Mouse (Mus musculus) E14TG2a.4 (cell line): ENCODE data around the gene Plpp2.

Source experiments
- H3K27me3 ChIP-seq: 2 replicates; pipeline ENCODE4 v1.6.1; 2014; ENCODE audit warnings: low read length, control low read depth; ENCODE audit not compliant: insufficient read depth
- H3K36me3 ChIP-seq: 2 replicates; pipeline ENCODE4 v1.6.1; 2014; ENCODE audit warnings: low read length, control low read depth; ENCODE audit not compliant: insufficient read depth
- H3K4me1 ChIP-seq: replicated peaks from 2 replicates; pipeline ENCODE4 v1.6.1; 2014; ENCODE audit warnings: low read depth, low read length, control low read depth
- H3K4me3 ChIP-seq: replicated peaks from 2 replicates; pipeline ENCODE4 v1.5.1; 2014; ENCODE audit warnings: mild to moderate bottlenecking, low read length
- H3K9me3 ChIP-seq: 2 replicates; pipeline ENCODE4 v1.6.1; 2014; ENCODE audit warnings: low read length, control low read depth
- CTCF ChIP-seq: conservative IDR thresholded peaks from 2 replicates; pipeline ENCODE4 v1.5.1; 2014; ENCODE audit warnings: low read length
- NANOG ChIP-seq: IDR thresholded peaks from 2 replicates; pipeline ENCODE4 v1.6.1; 2014; ENCODE audit warnings: borderline replicate concordance, low read length, mixed read lengths
- POU5F1 ChIP-seq: IDR thresholded peaks from 2 replicates; pipeline ENCODE4 v1.6.1; 2014; ENCODE audit warnings: low read length, borderline replicate concordance

Plpp2 gene

DNA sequence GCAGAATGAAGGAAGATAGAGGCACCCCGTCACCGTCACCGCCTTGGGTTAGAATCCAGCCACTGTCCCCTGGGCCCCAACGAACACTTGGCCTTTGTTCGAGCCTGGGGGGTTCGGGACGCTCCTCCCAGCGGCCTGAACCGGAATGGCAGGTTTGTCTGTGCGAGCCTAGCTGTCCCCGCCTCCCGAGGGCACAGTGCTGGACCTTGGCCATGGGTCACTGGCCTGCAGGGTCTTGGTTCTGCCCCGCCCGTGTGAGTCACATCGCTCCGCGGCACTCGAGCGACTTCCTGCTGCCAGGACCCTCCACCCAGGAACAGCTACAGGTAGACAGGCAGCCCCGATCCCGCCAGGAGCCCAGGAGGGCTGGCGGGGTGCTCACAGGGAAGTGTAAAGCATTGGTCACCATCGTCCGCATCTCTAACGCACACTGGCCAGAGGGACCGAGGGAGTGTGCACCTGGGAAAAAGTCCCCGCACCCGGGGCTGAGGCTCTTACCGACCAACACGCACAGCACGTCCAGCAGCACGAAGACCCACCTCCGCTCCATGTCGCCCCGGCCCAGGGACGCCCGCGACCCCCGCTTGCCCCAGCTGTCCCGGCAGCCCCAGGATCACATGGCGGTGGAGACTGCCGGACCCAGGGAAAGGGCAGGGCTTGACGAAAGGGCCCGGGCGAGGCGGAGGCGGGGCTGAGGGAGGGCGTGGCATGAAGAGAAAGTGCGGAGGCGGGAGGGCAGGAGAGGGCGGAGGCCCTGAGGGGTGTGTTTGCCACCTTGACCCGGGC is at the start of gene Plpp2:
Gene Plpp2 (minus strand): TSS at position 671 of the 786 bp plus-strand sequence.
- TF ChIP-seq NANOG (no peak), CTCF (peak; percentile 45)
- Histone ChIP-seq H3K36me3 (peaks cover 20% of the 10 kb centered on the region), H3K27me3 (peaks cover 43% of the 10 kb centered on the region), H3K9me3 (no peaks in the 10 kb centered on the region), H3K4me1 (peaks cover 40% of the 10 kb centered on the region), H3K4me3 (peak within 1 kb of the TSS; percentile 90)

DNA sequence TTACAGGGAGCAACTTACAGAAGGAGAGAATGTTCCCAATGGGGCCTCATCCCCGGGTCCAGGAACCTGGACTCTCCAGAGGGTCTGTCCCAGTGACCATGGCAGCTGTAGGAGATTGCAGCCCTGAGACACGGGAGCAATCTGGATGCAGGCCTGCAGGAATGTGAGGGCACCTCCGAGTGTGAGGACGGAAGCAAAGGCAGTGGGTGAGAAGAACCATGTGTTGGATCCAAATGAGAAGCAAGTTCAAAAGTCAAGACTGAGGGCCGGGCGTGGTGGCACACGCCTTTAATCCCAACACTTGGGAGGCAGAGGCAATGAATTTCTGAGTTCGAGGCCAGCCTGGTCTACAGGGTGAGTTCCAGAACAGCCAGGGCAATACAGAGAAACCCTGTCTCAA is 47.9 kb upstream of the Plpp2 start:
- H3K4me3 ChIP-seq = no peak overlapping the region
- H3K36me3 ChIP-seq = no peaks in the 10 kb centered on the region
- TF ChIP-seq NANOG (no peak), POU5F1 (no peak), CTCF (no peak)

DNA sequence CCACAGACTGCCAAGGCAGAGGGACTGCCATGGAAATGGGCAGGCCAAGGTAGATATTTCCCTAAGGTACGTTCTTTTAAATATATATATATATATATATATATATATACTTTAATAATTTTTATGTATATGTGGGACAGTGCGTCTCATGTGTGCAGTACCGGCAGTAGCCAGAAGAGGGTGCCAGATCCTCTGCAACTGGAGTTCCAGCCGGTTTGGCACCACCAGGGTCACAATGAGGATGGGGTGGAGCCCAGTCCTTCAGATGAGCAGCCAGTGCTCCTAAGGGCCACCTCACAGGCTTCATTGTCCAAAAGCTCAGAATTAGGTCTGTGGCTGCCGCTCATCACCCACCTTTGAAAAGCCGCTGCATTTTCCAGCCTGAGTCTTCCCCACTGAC is 47.2 kb upstream of the Plpp2 start:
- no peaks in the 10 kb centered on the region for H3K9me3 ChIP-seq
- TF ChIP-seq CTCF (peak; percentile 58), POU5F1 (no peak), NANOG (no peak)
- H3K27me3 ChIP-seq = peaks cover 32% of the 10 kb centered on the region

More for the DNA sequence above, 47.9 kb upstream of the Plpp2 start:
- H3K27me3 ChIP-seq = peaks cover 37% of the 10 kb centered on the region
- no peaks in the 10 kb centered on the region for H3K9me3 ChIP-seq
- H3K4me1 ChIP-seq = peaks cover 40% of the 10 kb centered on the region

DNA sequence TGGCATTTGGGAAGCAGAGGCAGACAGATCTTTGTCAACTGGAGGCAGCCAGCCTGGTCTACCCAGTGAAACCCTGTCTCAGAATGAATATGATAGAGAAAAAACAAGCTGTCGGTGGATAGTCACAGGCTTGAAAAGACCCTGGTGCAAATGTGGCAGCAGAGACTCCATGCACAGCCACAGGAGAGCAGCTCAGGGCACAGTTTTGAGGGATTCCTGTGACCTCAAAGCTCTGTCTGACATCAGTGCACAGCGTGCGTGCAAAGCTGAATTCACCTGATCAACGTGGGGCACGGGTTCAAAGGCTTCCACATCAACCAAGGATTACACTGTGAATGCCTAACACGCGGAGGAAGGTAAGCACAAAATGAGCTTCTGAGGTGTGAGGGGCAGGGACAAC is 46.8 kb upstream of the Plpp2 start:
- no peak for TF ChIP-seq NANOG
- TF ChIP-seq CTCF = no peak
- TF ChIP-seq POU5F1 = no peak
- Histone ChIP-seq H3K9me3 (no peaks in the 10 kb centered on the region), H3K36me3 (no peaks in the 10 kb centered on the region)

More for the DNA sequence above, 47.2 kb upstream of the Plpp2 start:
- H3K4me3 ChIP-seq = no peak overlapping the region
- H3K4me1 ChIP-seq = peaks cover 40% of the 10 kb centered on the region
- H3K36me3 ChIP-seq = no peaks in the 10 kb centered on the region

DNA sequence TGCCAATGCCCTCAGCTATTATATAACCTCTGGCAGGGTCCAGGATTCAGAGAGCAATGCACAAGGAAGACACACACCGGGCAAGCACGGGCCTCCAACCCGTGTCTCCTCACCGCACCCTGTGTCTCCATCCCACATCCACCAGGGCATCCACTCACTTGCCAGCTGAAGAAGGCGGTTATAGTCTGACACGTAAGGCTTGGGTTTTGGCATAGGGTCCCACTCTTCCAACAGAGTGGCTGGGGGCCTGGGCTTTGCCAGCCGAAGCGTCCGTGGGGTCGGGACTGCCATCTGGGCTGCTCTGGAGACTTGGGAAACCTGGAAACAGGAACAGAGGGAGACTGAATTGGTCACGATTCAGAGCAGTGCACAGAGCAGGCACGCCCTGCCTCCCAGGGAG is 46.2 kb upstream of the Plpp2 start:
- peak overlapping the region; percentile 56 for H3K4me3 ChIP-seq
- no peaks in the 10 kb centered on the region for H3K36me3 ChIP-seq
- H3K4me1 ChIP-seq = peaks cover 47% of the 10 kb centered on the region
- peaks cover 25% of the 10 kb centered on the region for H3K27me3 ChIP-seq
- no peak for TF ChIP-seq POU5F1
- TF ChIP-seq NANOG = no peak
- TF ChIP-seq CTCF = no peak
- H3K9me3 ChIP-seq = no peaks in the 10 kb centered on the region

More for the DNA sequence above, 46.8 kb upstream of the Plpp2 start:
- H3K27me3 ChIP-seq = peaks cover 28% of the 10 kb centered on the region
- peaks cover 41% of the 10 kb centered on the region for H3K4me1 ChIP-seq
- H3K4me3 ChIP-seq = 0 out of 2 replicates have a peak overlapping the region, but pooled peaks have one; percentile 56

DNA sequence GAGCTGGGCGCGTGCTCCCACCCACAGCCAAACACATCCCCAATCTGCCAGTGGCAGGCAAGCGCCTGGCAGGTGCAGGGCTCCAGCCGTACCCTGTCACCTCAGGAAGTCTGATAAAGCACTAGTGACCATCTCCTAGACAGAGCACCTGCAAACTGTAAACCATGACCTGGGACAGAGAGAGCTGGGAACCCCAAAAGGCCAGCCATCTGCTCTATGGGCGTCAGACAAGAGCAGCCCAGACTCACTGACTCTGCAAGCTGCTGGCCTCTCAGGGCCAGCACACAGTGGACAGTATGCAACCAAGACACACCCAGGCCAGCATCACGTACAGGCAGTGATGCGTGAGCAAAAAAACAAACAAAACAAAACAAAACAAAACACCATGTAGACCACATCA is 45.3 kb upstream of the Plpp2 start:
- Histone ChIP-seq H3K4me3 (no peak overlapping the region), H3K36me3 (no peaks in the 10 kb centered on the region), H3K9me3 (no peaks in the 10 kb centered on the region), H3K4me1 (peaks cover 50% of the 10 kb centered on the region), H3K27me3 (peaks cover 18% of the 10 kb centered on the region)
- TF ChIP-seq CTCF = no peak
- TF ChIP-seq POU5F1 = no peak
- no peak for TF ChIP-seq NANOG

DNA sequence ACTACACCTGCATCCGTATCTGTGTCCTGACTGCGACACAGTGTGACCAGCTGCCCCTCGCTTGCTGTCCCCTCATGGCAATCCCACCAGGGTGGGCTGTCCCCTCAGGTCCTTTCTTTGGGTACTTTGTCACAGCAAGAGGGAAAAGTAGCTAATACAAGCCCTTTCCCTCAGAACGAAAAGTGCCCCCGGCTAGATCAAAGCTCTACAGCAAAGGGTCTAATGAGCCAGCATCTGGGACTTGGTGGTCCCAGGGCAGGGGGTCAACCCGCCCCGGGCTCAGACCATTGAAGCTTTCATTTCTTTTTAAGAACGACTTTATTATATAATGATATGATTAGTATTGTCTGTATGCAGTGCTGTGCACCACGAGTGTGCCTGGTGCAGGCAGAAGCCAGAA is 44.7 kb upstream of the Plpp2 start:
- Histone ChIP-seq H3K4me1 (peaks cover 47% of the 10 kb centered on the region), H3K4me3 (no peak overlapping the region), H3K36me3 (no peaks in the 10 kb centered on the region), H3K9me3 (no peaks in the 10 kb centered on the region), H3K27me3 (peaks cover 18% of the 10 kb centered on the region)
- TF ChIP-seq CTCF (no peak), POU5F1 (no peak), NANOG (no peak)

DNA sequence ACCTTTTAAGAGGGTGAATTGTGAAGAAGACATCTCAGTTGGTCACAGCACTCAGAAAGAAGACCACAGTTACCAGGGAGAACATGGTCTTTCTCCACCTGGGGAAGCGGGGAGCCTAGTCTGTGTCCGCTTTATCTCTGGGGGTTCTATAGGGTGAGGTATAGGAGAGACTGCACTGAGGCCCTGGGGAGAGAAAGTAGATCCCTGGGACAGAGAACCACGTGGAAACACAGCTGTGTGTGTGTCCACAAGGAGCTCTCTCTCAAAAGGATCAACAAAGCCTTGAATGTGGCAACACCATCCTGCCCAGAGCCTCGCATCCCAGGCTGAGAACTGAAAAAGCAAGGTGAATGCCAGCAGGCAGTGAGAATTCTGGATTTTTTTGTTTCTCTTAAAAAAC is 43.8 kb upstream of the Plpp2 start:
- no peak for TF ChIP-seq CTCF
- no peak for TF ChIP-seq POU5F1
- TF ChIP-seq NANOG = no peak
- H3K4me3 ChIP-seq = no peak overlapping the region
- peaks cover 45% of the 10 kb centered on the region for H3K4me1 ChIP-seq
- no peaks in the 10 kb centered on the region for H3K9me3 ChIP-seq
- H3K27me3 ChIP-seq = peaks cover 18% of the 10 kb centered on the region
- no peaks in the 10 kb centered on the region for H3K36me3 ChIP-seq

DNA sequence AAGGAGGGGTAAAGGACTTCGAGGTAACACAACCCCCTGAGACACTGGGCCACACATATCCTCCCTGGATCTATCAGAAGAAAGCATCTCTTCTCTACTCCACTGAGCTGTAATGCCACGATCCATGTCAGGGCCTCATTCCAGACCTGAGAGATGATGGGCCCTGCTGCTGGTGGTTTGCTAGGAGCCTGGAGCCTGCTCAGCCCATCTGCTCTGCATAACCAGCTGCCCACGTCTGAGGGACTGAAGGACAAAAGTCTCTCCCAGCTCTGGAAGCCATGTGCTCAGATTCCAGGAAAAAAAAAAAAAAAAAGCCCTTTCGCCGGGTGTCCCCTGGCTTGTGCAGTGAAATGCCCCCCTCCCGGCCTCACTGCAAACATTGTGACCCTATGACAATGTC is 42.2 kb upstream of the Plpp2 start:
- no peak for TF ChIP-seq POU5F1
- TF ChIP-seq NANOG = no peak
- TF ChIP-seq CTCF = no peak
- H3K4me1 ChIP-seq = peaks cover 38% of the 10 kb centered on the region

More for the DNA sequence above, 42.2 kb upstream of the Plpp2 start:
- Histone ChIP-seq H3K4me3 (no peak overlapping the region), H3K9me3 (no peaks in the 10 kb centered on the region), H3K27me3 (peaks cover 18% of the 10 kb centered on the region), H3K36me3 (no peaks in the 10 kb centered on the region)
